In genomic region chr2:101551026-101551719, GRCm38 (mm10) we compare ENCODE assay signal across 11 mouse cellular contexts.
"Had no signal": no experiment of that assay in that cellular context is flagged by ENCODE, and none has a peak within 500 bp of the region (broad histone marks: within the 10 kb centered on the region; RNA-seq: fewer than 3 reads in every experiment).

No protein-coding gene starts in this region.

- H3K27ac ChIP-seq: intestine, embryonic 15.5 days; limb, embryonic 15.5 days; liver, embryonic 12.5 days; midbrain, embryonic 13.5 days; neural tube, embryonic 15.5 days had no signal

- H3K4me3 ChIP-seq: intestine, embryonic 15.5 days; limb, embryonic 15.5 days; liver, embryonic 12.5 days; midbrain, embryonic 13.5 days; myocyte; neural tube, embryonic 15.5 days had no signal

- H3K9ac ChIP-seq: intestine, embryonic 15.5 days; limb, embryonic 15.5 days; liver, embryonic 12.5 days; midbrain, embryonic 13.5 days; neural tube, embryonic 15.5 days had no signal

- H3K27me3 ChIP-seq: intestine, embryonic 15.5 days; limb, embryonic 15.5 days; liver, embryonic 12.5 days; midbrain, embryonic 13.5 days; neural tube, embryonic 15.5 days had no signal

- H3K4me1 ChIP-seq: intestine, embryonic 15.5 days; limb, embryonic 15.5 days; liver, embryonic 12.5 days; midbrain, embryonic 13.5 days; neural tube, embryonic 15.5 days had no signal

- H3K9me3 ChIP-seq: intestine, embryonic 15.5 days; limb, embryonic 15.5 days; liver, embryonic 12.5 days; midbrain, embryonic 13.5 days; neural tube, embryonic 15.5 days had no signal

- DNase-seq: kidney, adult 18-20 months; kidney, postnatal 10 days; lung, postnatal 14 days; right cerebral cortex, adult 18-20 months; right cerebral cortex, postnatal 25 days had no signal

- ATAC-seq: intestine, embryonic 15.5 days; liver, embryonic 12.5 days; midbrain, embryonic 13.5 days had no signal

- H3K4me2 ChIP-seq: intestine, embryonic 15.5 days; limb, embryonic 15.5 days; liver, embryonic 12.5 days; midbrain, embryonic 13.5 days; neural tube, embryonic 15.5 days had no signal

- H3K36me3 ChIP-seq: intestine, embryonic 15.5 days; limb, embryonic 15.5 days; liver, embryonic 12.5 days; midbrain, embryonic 13.5 days; neural tube, embryonic 15.5 days had no signal
